Mouse (Mus musculus) lung, adult 2 months (tissue): ENCODE data around the gene Slc5a3.

Experiments
- CTCF ChIP-seq: fragments of 200-500 bp; IDR thresholded peaks from 2 replicates; pipeline ENCODE4 v1.5.1; 2011; ENCODE audit warnings: mild to moderate bottlenecking, low read length, control low read depth; ENCODE audit not compliant: insufficient read depth
- POLR2A ChIP-seq: fragments of 200-500 bp; IDR thresholded peaks from 2 replicates; pipeline ENCODE4 v1.6.1; 2011; ENCODE audit warnings: low read depth, mild to moderate bottlenecking, control low read depth, low read length, borderline replicate concordance; ENCODE audit errors: extremely low read depth

GRCm38 (mm10) chr16:92039421-92039820, 18.7 kb upstream of the Slc5a3 start:
- TF ChIP-seq CTCF = no peak
- TF ChIP-seq POLR2A = no peak
